In genomic region chr17:14392443-14392842, GRCm38 (mm10) we compare ENCODE assay signal across 27 mouse cellular contexts.
"Had no signal": no experiment of that assay in that cellular context is flagged by ENCODE, and none has a peak within 500 bp of the region (broad histone marks: within the 10 kb centered on the region; RNA-seq: fewer than 3 reads in every experiment).

No protein-coding gene starts in this region.

- H3K36me3 ChIP-seq: heart, embryonic 13.5 days; hindbrain, embryonic 10.5 days; hindbrain, embryonic 12.5 days; intestine, embryonic 15.5 days; limb, embryonic 10.5 days; limb, embryonic 12.5 days; liver, embryonic 13.5 days; liver, embryonic 15.5 days had no signal

- H3K4me3 ChIP-seq: gastrocnemius, adult 2 months; heart, adult 2 months; heart, embryonic 13.5 days; hindbrain, embryonic 10.5 days; hindbrain, embryonic 12.5 days; intestine, embryonic 15.5 days; layer of hippocampus, adult 2 months; left cerebral cortex, adult 2 months; limb, embryonic 10.5 days; limb, embryonic 12.5 days; liver, embryonic 13.5 days; liver, embryonic 15.5 days had no signal

- H3K4me2 ChIP-seq: heart, embryonic 13.5 days; hindbrain, embryonic 12.5 days; hindbrain, embryonic 14.5 days; intestine, embryonic 15.5 days; limb, embryonic 12.5 days; liver, embryonic 11.5 days; liver, embryonic 13.5 days; liver, embryonic 15.5 days had no signal

- H3K9ac ChIP-seq: heart, embryonic 13.5 days; hindbrain, embryonic 12.5 days; hindbrain, embryonic 14.5 days; intestine, embryonic 15.5 days; limb, embryonic 12.5 days; liver, embryonic 13.5 days; liver, embryonic 15.5 days; liver, postnatal 0 days had no signal

- ATAC-seq: forebrain, embryonic 16.5 days; hindbrain, embryonic 16.5 days; inflammation-experienced regulatory T-cells, adult 6 months; intestine, embryonic 15.5 days; intestine, postnatal 0 days; liver, postnatal 0 days had no signal

- DNase-seq: gastrocnemius, adult 2 months; gastrocnemius, postnatal 10 days; gastrocnemius, postnatal 25 days; heart, adult 2 months; kidney, adult 18-20 months; kidney, adult 8-10 months; kidney, postnatal 10 days; kidney, postnatal 25 days; kidney, postnatal 4 days; liver; liver, embryonic 13.5 days; liver, postnatal 0 days had no signal

- H3K4me1 ChIP-seq: hindbrain, embryonic 10.5 days; hindbrain, embryonic 12.5 days; liver, embryonic 13.5 days; liver, embryonic 15.5 days had no signal

- H3K9me3 ChIP-seq: heart, embryonic 13.5 days; hindbrain, embryonic 10.5 days; hindbrain, embryonic 12.5 days; intestine, embryonic 15.5 days; limb, embryonic 10.5 days; limb, embryonic 12.5 days; liver, embryonic 13.5 days; liver, embryonic 15.5 days had no signal

- H3K27me3 ChIP-seq: hindbrain, embryonic 12.5 days; intestine, embryonic 15.5 days; limb, embryonic 12.5 days; liver, embryonic 13.5 days; liver, embryonic 15.5 days had no signal

- H3K27ac ChIP-seq: gastrocnemius, adult 2 months; heart, adult 2 months; heart, embryonic 13.5 days; hindbrain, embryonic 10.5 days; hindbrain, embryonic 12.5 days; hindbrain, embryonic 14.5 days; intestine, embryonic 15.5 days; layer of hippocampus, adult 2 months; left cerebral cortex, adult 2 months; limb, embryonic 10.5 days; limb, embryonic 12.5 days; liver, embryonic 13.5 days; liver, embryonic 15.5 days had no signal
